Mouse (Mus musculus): ENCODE results near the gene Ap3b1. TPM values are rescaled to one million over a fixed set of nuclear protein-coding genes. Genes with fewer than 3 reads are reported as not detected.

Ap3b1 gene
- polyA plus RNA-seq, 1 experiment from 2014 or later, result 15.7 TPM

GRCm38 (mm10) chr13:94367869-94368268, 9.1 kb downstream of the Ap3b1 start:
- Histone ChIP-seq H3K4me2 (ENCODE audit: low read depth, low read length) (no peak overlapping the region), H3K36me3 (ENCODE audit: control insufficient read depth, insufficient read depth) (no peaks in the 10 kb centered on the region), H3K27ac (ENCODE audit: low read length) (no peak overlapping the region), H3K9me3 (replicated peaks; ENCODE audit: control insufficient read depth, low read length) (no peaks in the 10 kb centered on the region), H3K27me3 (ENCODE audit: control insufficient read depth, insufficient read depth, low read depth, low read length) (no peaks in the 10 kb centered on the region), H3K9ac (ENCODE audit: low read depth, low read length) (no peak overlapping the region), H3K4me3 (ENCODE audit: low read depth, low read length) (no peak overlapping the region), H3K4me1 (ENCODE audit: control insufficient read depth, low read depth, low read length) (peaks cover 11% of the 10 kb centered on the region)
- WGBS (ENCODE audit: insufficient replicate concordance), result 82% methylated on average over 2 of the region's 2 CpGs
- no peak for ATAC-seq (ENCODE audit: low read depth)

DNA sequence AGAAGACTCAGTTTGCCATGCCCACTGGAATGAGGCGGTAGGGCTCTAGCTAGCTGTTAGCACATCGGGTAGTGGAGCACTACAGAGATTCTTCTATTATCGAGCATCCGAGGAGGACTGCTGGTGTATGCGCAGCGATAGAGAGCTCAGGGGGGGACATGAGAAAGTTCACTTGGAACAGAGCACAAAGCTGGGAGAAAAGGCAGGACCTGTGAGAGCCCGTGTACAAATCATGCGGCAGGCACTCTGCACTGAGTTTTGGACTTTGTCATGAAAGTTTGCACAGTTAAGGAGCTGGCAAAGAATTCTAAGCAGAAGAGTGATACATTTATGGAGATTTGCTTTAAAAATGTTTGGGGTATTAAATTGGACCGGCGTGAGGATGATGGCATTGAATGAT, 11.8 kb downstream of the Ap3b1 start:
- no peak for ATAC-seq (ENCODE audit: low read depth)
- H3K4me2 ChIP-seq (ENCODE audit: low read depth, low read length), result no peak overlapping the region
- no peak overlapping the region for H3K27ac ChIP-seq (ENCODE audit: low read length)
- no peaks in the 10 kb centered on the region for H3K36me3 ChIP-seq (ENCODE audit: control insufficient read depth, insufficient read depth)
- no peaks in the 10 kb centered on the region for H3K27me3 ChIP-seq (ENCODE audit: control insufficient read depth, insufficient read depth, low read depth, low read length)
- WGBS (ENCODE audit: insufficient replicate concordance), result 88% methylated on average over 10 of the region's 10 CpGs
- H3K4me3 ChIP-seq (ENCODE audit: low read depth, low read length), result no peak overlapping the region
- H3K9ac ChIP-seq (ENCODE audit: low read depth, low read length), result no peak overlapping the region
- peaks cover 3% of the 10 kb centered on the region for H3K4me1 ChIP-seq (ENCODE audit: control insufficient read depth, low read depth, low read length)
- H3K9me3 ChIP-seq (replicated peaks; ENCODE audit: control insufficient read depth, low read length), result no peaks in the 10 kb centered on the region

- H3K9me3 ChIP-seq (replicated peaks; ENCODE audit: control insufficient read depth, low read length), result no peaks in the 10 kb centered on the region
- ATAC-seq (ENCODE audit: low read depth), result no peak
- no peak overlapping the region for H3K27ac ChIP-seq (ENCODE audit: low read length)
- no peaks in the 10 kb centered on the region for H3K36me3 ChIP-seq (ENCODE audit: control insufficient read depth, insufficient read depth)
- no peak overlapping the region for H3K4me3 ChIP-seq (ENCODE audit: low read depth, low read length)
- no peaks in the 10 kb centered on the region for H3K27me3 ChIP-seq (ENCODE audit: control insufficient read depth, insufficient read depth, low read depth, low read length)
- no peak overlapping the region for H3K9ac ChIP-seq (ENCODE audit: low read depth, low read length)
- WGBS (ENCODE audit: insufficient replicate concordance), result 72% methylated on average over 7 of the region's 7 CpGs
- no peak overlapping the region for H3K4me2 ChIP-seq (ENCODE audit: low read depth, low read length)
- H3K4me1 ChIP-seq (ENCODE audit: control insufficient read depth, low read depth, low read length), result no peaks in the 10 kb centered on the region
These were observed 13.3 kb downstream of the Ap3b1 start for GRCm38 (mm10) chr13:94372066-94372465.

DNA sequence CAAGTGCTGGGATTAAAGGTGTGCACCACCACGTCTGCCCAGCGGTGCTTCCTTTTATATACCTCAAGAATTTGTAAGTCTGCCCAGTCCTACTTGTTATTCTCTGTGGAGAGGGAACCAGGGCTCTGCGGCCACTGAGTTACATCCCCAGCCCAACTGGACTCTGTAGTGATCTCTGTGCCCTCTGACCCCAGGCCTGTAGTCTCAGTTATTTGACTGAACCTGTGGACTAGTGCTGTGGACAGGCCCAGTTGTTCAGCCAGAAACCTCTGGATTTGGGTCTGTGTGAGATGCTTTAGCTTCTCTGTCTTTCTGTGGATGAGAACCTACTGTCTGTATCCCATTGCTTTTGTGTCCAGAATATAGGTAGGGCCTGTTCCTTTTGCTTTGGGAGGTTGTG, 15.4 kb downstream of the Ap3b1 start:
- Histone ChIP-seq H3K4me2 (ENCODE audit: low read depth, low read length) (no peak overlapping the region), H3K9ac (ENCODE audit: low read depth, low read length) (no peak overlapping the region), H3K27me3 (ENCODE audit: control insufficient read depth, insufficient read depth, low read depth, low read length) (no peaks in the 10 kb centered on the region), H3K36me3 (ENCODE audit: control insufficient read depth, insufficient read depth) (no peaks in the 10 kb centered on the region), H3K4me3 (ENCODE audit: low read depth, low read length) (no peak overlapping the region), H3K27ac (ENCODE audit: low read length) (no peak overlapping the region), H3K4me1 (ENCODE audit: control insufficient read depth, low read depth, low read length) (no peaks in the 10 kb centered on the region), H3K9me3 (replicated peaks; ENCODE audit: control insufficient read depth, low read length) (no peaks in the 10 kb centered on the region)
- ATAC-seq (ENCODE audit: low read depth), result no peak
- 83% methylated on average over 3 of the region's 3 CpGs for WGBS (ENCODE audit: insufficient replicate concordance)

DNA sequence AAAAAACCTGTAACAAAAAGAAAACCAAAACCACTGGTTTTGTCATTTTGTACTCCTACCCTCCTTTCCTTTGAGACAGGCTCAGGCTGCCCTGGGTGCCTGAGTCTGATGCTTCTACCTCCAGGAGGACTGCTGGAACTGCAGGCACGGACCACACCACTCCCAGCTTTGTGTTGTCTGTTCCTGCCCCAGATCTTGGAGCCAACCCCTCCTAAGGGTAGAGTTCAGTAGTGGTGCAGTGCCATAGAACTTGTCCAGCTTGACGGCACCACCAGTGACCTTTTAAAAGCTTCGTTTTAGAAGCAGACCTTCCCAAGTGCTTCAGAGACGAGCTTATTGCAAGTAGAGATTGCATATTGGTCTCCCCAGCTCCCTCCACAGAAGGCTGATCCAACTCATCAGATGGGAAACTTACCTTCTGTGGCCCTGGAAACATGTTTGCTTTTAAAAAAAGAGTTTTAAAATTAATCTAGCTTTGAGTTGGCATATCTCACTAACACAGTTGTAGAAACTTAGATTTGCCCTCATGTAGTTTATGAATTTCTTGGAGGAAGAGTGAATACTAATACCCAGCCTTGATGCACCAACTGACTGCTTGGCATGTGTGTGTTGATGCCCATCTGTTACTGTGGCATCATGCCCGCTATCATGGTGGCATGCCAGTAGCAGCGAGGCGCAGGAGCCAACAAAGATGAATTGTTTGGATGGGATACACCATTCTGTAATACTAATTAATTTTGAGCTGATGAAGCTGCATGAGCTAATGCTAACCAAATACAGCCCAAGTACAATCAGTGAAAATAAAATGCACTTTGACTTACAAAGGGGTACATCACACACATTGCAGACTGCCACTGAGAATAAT, 17.0 kb downstream of the Ap3b1 start:
- Histone ChIP-seq H3K9ac (ENCODE audit: low read depth, low read length) (no peak overlapping the region), H3K4me1 (ENCODE audit: control insufficient read depth, low read depth, low read length) (no peaks in the 10 kb centered on the region), H3K27ac (ENCODE audit: low read length) (no peak overlapping the region), H3K36me3 (ENCODE audit: control insufficient read depth, insufficient read depth) (no peaks in the 10 kb centered on the region), H3K27me3 (ENCODE audit: control insufficient read depth, insufficient read depth, low read depth, low read length) (no peaks in the 10 kb centered on the region), H3K9me3 (replicated peaks; ENCODE audit: control insufficient read depth, low read length) (no peaks in the 10 kb centered on the region), H3K4me3 (ENCODE audit: low read depth, low read length) (no peak overlapping the region), H3K4me2 (ENCODE audit: low read depth, low read length) (no peak overlapping the region)
- no peak for ATAC-seq (ENCODE audit: low read depth)
- WGBS (ENCODE audit: insufficient replicate concordance), result 74% methylated on average over 7 of the region's 7 CpGs

GRCm38 (mm10) chr13:94379006-94379405, 20.2 kb downstream of the Ap3b1 start:
- Histone ChIP-seq H3K9ac (ENCODE audit: low read depth, low read length) (no peak overlapping the region), H3K4me2 (ENCODE audit: low read depth, low read length) (no peak overlapping the region), H3K9me3 (replicated peaks; ENCODE audit: control insufficient read depth, low read length) (no peaks in the 10 kb centered on the region), H3K36me3 (ENCODE audit: control insufficient read depth, insufficient read depth) (no peaks in the 10 kb centered on the region), H3K27me3 (ENCODE audit: control insufficient read depth, insufficient read depth, low read depth, low read length) (no peaks in the 10 kb centered on the region), H3K4me1 (ENCODE audit: control insufficient read depth, low read depth, low read length) (peaks cover 4% of the 10 kb centered on the region), H3K27ac (ENCODE audit: low read length) (no peak overlapping the region), H3K4me3 (ENCODE audit: low read depth, low read length) (no peak overlapping the region)
- WGBS (ENCODE audit: insufficient replicate concordance), result 87% methylated on average over 4 of the region's 4 CpGs
- ATAC-seq (ENCODE audit: low read depth), result no peak

GRCm38 (mm10) chr13:94381427-94381826, 22.7 kb downstream of the Ap3b1 start:
- Histone ChIP-seq H3K4me3 (ENCODE audit: low read depth, low read length) (no peak overlapping the region), H3K27ac (ENCODE audit: low read length) (no peak overlapping the region), H3K9ac (ENCODE audit: low read depth, low read length) (no peak overlapping the region; the same call in 1 of the 2 replicates), H3K27me3 (ENCODE audit: control insufficient read depth, insufficient read depth, low read depth, low read length) (no peaks in the 10 kb centered on the region), H3K36me3 (ENCODE audit: control insufficient read depth, insufficient read depth) (no peaks in the 10 kb centered on the region), H3K4me1 (ENCODE audit: control insufficient read depth, low read depth, low read length) (peaks cover 4% of the 10 kb centered on the region), H3K4me2 (ENCODE audit: low read depth, low read length) (peak overlapping the region; percentile 26; the same call in 1 of the 2 replicates), H3K9me3 (replicated peaks; ENCODE audit: control insufficient read depth, low read length) (no peaks in the 10 kb centered on the region)
- ATAC-seq (ENCODE audit: low read depth), result no peak
- WGBS (ENCODE audit: insufficient replicate concordance), result 51% methylated on average over 4 of the region's 4 CpGs

DNA sequence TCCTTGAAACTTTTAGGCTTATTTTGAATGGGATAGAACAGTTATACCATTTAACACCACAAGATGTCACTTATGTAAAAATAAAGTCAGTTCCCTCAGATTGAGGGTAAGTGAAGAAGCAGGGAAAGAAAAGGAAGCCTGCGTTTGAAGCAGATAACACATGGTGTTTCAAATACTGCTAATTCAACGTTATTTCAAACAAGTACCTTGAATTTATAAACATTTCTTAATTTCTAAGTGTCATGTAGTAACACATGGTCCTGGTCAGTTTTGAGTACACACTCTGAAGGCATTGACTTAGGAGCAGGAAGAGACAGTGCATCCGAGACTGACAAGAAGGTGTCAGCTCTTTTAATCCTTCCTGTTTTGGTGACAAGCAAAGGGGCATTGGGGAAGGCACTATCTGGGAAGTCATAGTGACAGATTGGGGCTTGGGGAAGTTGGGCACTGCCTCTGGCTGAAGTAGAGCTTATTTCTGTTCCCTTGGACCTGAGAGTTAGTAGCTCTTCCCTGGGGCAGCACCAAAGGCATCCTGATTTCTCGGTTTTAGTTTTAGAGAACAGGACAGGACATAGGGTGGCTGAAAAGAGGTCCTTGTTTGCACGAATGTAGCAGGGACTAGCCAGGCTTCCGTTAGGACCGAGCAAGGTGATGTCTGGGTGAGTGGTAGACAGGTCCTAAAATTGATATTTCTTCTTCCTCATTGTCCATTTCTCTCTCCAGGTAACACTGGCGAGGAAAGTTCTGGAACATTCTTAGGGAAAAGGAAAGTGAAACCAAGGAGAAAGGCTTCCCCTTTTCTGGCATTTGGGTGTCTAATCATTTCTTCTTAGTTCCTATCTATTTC, 23.3 kb downstream of the Ap3b1 start:
- no peaks in the 10 kb centered on the region for H3K36me3 ChIP-seq (ENCODE audit: control insufficient read depth, insufficient read depth)
- peak overlapping the region; percentile 7; the same call in 1 of the 2 replicates for H3K27ac ChIP-seq (ENCODE audit: low read length)
- 38% methylated on average over 8 of the region's 8 CpGs for whole genome bisulfite sequencing (ENCODE audit: insufficient replicate concordance)
- no peaks in the 10 kb centered on the region for H3K27me3 ChIP-seq (ENCODE audit: control insufficient read depth, insufficient read depth, low read depth, low read length)
- peaks cover 4% of the 10 kb centered on the region for H3K4me1 ChIP-seq (ENCODE audit: control insufficient read depth, low read depth, low read length)
- H3K9me3 ChIP-seq (replicated peaks; ENCODE audit: control insufficient read depth, low read length), result no peaks in the 10 kb centered on the region
- H3K4me3 ChIP-seq (ENCODE audit: low read depth, low read length), result peak overlapping the region; percentile 38
- peak overlapping the region; percentile 44 for H3K4me2 ChIP-seq (ENCODE audit: low read depth, low read length)
- no peak for ATAC-seq (ENCODE audit: low read depth)
- H3K9ac ChIP-seq (ENCODE audit: low read depth, low read length), result peak overlapping the region; percentile 18
